Mouse (Mus musculus) kidney, adult 2 months (tissue): Measurements from ENCODE around the gene Pms2. TPM values are rescaled to one million over a fixed set of nuclear protein-coding genes. Genes with fewer than 3 reads are reported as not detected.

Source experiments
- DNase-seq: peaks from one replicate; pipeline ENCODE4 v3.0.0; 2021
- H3K27ac ChIP-seq: fragments of 200-500 bp; 2 replicates; pipeline ENCODE4 v1.5.1; 2012; ENCODE audit warnings: low read depth, low read length, control low read depth, inconsistent platforms; ENCODE audit not compliant: insufficient read depth
- H3K27me3 ChIP-seq: fragments of 200-500 bp; replicated peaks from 2 replicates; pipeline ENCODE4 v1.6.1; 2012; ENCODE audit warnings: mild to moderate bottlenecking, moderate library complexity, low read length, inconsistent platforms; ENCODE audit not compliant: control insufficient read depth, insufficient read depth
- H3K36me3 ChIP-seq: fragments of 200-500 bp; 2 replicates; pipeline ENCODE4 v1.6.1; 2012; ENCODE audit warnings: mild to moderate bottlenecking, moderate library complexity, low read length, inconsistent platforms; ENCODE audit not compliant: control insufficient read depth, insufficient read depth
- H3K4me1 ChIP-seq: fragments of 200-500 bp; 2 replicates; pipeline ENCODE4 v1.6.1; 2011; ENCODE audit warnings: low read length; ENCODE audit not compliant: control insufficient read depth, insufficient read depth
- H3K4me3 ChIP-seq: fragments of 200-500 bp; 2 replicates; pipeline ENCODE4 v1.5.1; 2011; ENCODE audit warnings: mild to moderate bottlenecking, low read depth, low read length, control low read depth; ENCODE audit not compliant: insufficient read depth
- CTCF ChIP-seq: fragments of 200-500 bp; conservative IDR thresholded peaks from 2 replicates; pipeline ENCODE4 v1.5.1; 2011; ENCODE audit warnings: low read depth, mild to moderate bottlenecking, control low read depth, low read length, moderate library complexity, mixed read lengths; ENCODE audit not compliant: insufficient read depth, insufficient read length
- POLR2A ChIP-seq: fragments of 200-500 bp; IDR thresholded peaks from one replicate; pipeline ENCODE4 v1.6.1; 2011; ENCODE audit warnings: low read depth, low read length, control low read depth
- WGBS: fragments of 180-500 bp; shearing (Covaris S2); methylation state at CpG from one replicate; pipeline ENCODE4 v1.1.7; 2018; 5-methylcytosine and 5-hydroxymethylcytosine counted together
- polyA plus RNA-seq: library from polyadenylated mRNA; depleted of rRNA; stranded (reverse); fragments of >200 nt; gene quantifications from 2 replicates; pipeline ENCODE4 v1.2.3, GENCODE M21; 2012

The Pms2 gene
- polyA plus RNA-seq, 1 experiment, result 2.5 TPM

DNA sequence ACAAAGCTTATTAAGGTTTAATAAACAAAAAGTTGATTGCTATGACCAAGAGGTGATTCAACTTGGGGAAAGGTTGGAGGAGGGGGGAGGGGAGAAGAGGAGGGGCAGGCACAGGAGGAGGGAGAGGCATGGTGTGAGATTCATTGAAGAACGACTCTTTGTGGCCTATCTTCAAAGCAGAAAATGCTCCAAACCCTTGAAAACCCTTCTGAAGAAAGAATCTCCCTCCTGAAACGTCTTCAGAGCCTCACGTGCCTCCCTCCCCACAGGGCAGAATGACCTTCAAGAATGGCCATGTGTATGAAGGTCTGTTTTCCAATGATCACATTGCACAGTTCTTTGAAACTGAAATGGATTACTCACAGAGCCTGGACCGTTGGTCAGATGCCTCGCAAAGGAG lies 40.3 kb downstream of the Pms2 start:
- Histone ChIP-seq H3K4me1 (no peaks in the 10 kb centered on the region), H3K4me3 (no peak overlapping the region), H3K36me3 (no peaks in the 10 kb centered on the region), H3K27me3 (no peaks in the 10 kb centered on the region), H3K27ac (no peak overlapping the region)
- TF ChIP-seq CTCF (no peak), POLR2A (no peak)
- DNase-seq, result no peak
- WGBS, result 44% methylated on average over 5 of the region's 5 CpGs

DNA sequence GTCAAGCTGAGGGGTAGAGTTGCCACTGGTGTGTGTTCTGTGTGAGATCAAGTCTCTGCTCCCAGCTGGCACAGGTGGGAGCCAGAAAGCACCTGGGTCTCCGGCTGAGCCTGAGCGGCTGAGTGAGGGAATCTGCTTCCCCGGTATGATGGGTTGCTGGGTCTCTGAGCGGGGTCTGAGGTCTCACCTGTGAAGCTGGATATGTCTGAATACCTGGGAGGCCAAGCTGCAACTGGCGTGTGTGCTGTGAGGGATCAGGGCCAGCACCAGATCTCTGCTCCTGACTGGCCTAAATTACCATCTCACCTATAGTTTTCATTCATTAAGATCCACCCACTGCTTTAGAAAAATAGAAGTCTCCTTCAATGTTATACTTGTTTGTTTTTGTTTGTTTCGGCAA lies 47.3 kb downstream of the Pms2 start:
- WGBS, result 91% methylated on average over 6 of the region's 6 CpGs

DNA sequence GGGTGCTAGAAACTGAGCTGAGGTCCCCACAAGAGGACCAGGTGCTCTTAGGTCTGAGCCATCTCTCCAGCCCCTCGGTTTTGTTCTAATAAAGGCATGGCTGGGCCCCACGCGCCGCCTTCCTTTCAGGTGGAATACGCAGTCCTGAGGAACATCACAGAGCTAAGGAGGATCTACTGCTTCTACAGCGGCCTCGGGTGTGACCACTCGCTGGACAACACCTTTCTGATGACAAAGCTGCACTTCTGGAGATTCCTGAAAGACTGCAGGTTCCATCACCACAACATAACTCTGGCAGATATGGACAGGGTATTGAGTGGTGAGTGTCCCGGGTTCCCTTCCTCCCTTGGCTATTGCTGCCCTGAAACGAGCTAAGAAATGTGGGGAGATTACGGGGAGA lies 49.8 kb downstream of the Pms2 start:
- Histone ChIP-seq H3K27ac (no peak overlapping the region), H3K36me3 (no peaks in the 10 kb centered on the region), H3K27me3 (no peaks in the 10 kb centered on the region), H3K4me3 (no peak overlapping the region), H3K4me1 (no peaks in the 10 kb centered on the region)
- no peak for TF ChIP-seq POLR2A
- no peak for TF ChIP-seq CTCF
- no peak for DNase-seq
- WGBS, result 93% methylated on average over 11 of the region's 11 CpGs

More for the DNA sequence above, 47.3 kb downstream of the Pms2 start:
- DNase-seq, result no peak
- H3K27ac ChIP-seq, result no peak overlapping the region
- H3K4me1 ChIP-seq, result no peaks in the 10 kb centered on the region
- no peak for TF ChIP-seq POLR2A
- no peak for TF ChIP-seq CTCF
- H3K4me3 ChIP-seq, result no peak overlapping the region
- no peaks in the 10 kb centered on the region for H3K27me3 ChIP-seq
- no peaks in the 10 kb centered on the region for H3K36me3 ChIP-seq

DNA sequence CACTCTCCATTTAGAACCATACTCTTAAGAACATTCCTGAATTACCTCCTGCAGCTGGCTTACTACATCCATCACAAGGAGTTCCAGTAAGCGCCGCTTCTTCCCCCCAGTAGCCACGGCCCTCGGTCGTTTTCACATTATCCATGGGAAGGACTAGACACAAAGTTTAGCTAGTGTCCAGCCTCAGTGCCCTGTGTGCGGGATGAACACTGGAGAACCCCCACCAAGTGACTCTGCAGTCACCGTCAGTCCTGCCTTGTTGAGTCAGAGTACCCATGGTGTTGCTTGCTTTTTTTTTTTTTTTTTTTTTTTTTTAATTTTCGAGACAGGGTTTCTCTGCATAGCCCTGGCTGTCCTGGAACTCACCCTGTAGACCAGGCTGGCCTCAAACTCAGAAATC lies 51.4 kb downstream of the Pms2 start:
- no peak for DNase-seq
- no peak overlapping the region for H3K4me3 ChIP-seq
- 90% methylated on average over 7 of the region's 8 CpGs for WGBS
- H3K36me3 ChIP-seq, result no peaks in the 10 kb centered on the region
- no peaks in the 10 kb centered on the region for H3K4me1 ChIP-seq
- TF ChIP-seq CTCF (no peak), POLR2A (no peak)
- H3K27ac ChIP-seq, result no peak overlapping the region
- no peaks in the 10 kb centered on the region for H3K27me3 ChIP-seq

- Histone ChIP-seq H3K27ac (no peak overlapping the region), H3K36me3 (no peaks in the 10 kb centered on the region), H3K4me3 (no peak overlapping the region), H3K4me1 (no peaks in the 10 kb centered on the region), H3K27me3 (no peaks in the 10 kb centered on the region)
- no peak for TF ChIP-seq POLR2A
- TF ChIP-seq CTCF, result no peak
- WGBS, result 70% methylated on average over 12 of the region's 12 CpGs
- DNase-seq, result no peak
These were observed 56.0 kb downstream of the Pms2 start for GRCm38 (mm10) chr5:143965586-143966345.

GRCm38 (mm10) chr5:143966671-143967070 lies 56.9 kb downstream of the Pms2 start:
- H3K4me1 ChIP-seq, result no peaks in the 10 kb centered on the region
- no peak overlapping the region for H3K4me3 ChIP-seq
- no peaks in the 10 kb centered on the region for H3K27me3 ChIP-seq
- TF ChIP-seq CTCF, result no peak
- TF ChIP-seq POLR2A, result no peak
- H3K36me3 ChIP-seq, result no peaks in the 10 kb centered on the region
- DNase-seq, result no peak
- 87% methylated on average over 12 of the region's 12 CpGs for WGBS
- H3K27ac ChIP-seq, result no peak overlapping the region

DNA sequence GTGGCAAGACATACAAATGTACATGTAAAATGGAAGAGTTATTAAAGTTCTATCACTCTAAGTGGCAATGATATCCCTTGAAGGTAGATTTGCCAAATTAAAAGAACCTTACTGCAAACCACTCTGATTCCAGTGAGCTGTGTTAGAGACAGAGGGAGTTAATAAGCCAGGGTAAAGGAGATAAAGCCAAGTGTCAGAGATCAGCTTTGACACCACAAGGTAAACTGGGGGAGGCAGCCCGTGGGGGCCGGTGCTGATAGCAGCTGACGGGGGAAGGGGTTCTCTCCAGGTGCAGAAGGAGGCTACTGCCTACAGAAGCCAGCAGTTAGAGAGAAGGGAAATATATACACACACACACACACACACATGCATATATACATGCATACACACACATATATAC lies 62.9 kb downstream of the Pms2 start:
- H3K4me1 ChIP-seq, result no peaks in the 10 kb centered on the region
- no peak overlapping the region for H3K27ac ChIP-seq
- TF ChIP-seq CTCF, result no peak
- TF ChIP-seq POLR2A, result no peak
- H3K4me3 ChIP-seq, result no peak overlapping the region
- no peaks in the 10 kb centered on the region for H3K36me3 ChIP-seq
- WGBS, result 61% methylated on average over 3 of the region's 3 CpGs
- no peaks in the 10 kb centered on the region for H3K27me3 ChIP-seq
- DNase-seq, result no peak
